Mouse (Mus musculus) layer of hippocampus, adult 9-11 months (tissue): ENCODE measurements around the gene Acsl3.

Source experiments
- DNase-seq: peaks from one replicate; pipeline ENCODE4 v3.0.0; 2022

Acsl3 gene

GRCm38 (mm10) chr1:78657671-78658440 is at the start of gene Acsl3, which contains the start of gene Utp14b:
Gene Acsl3, plus strand, starts transcription at chr1:78657825.
Gene Utp14b, plus strand, starts transcription at chr1:78658038.
- DNase-seq, result peak; percentile 97

GRCm38 (mm10) chr1:78609134-78609907 is 48.3 kb upstream of the Acsl3 start:
- DNase-seq, result no peak

- DNase-seq, result no peak
These were observed 46.6 kb upstream of the Acsl3 start for GRCm38 (mm10) chr1:78611039-78611438.

DNA sequence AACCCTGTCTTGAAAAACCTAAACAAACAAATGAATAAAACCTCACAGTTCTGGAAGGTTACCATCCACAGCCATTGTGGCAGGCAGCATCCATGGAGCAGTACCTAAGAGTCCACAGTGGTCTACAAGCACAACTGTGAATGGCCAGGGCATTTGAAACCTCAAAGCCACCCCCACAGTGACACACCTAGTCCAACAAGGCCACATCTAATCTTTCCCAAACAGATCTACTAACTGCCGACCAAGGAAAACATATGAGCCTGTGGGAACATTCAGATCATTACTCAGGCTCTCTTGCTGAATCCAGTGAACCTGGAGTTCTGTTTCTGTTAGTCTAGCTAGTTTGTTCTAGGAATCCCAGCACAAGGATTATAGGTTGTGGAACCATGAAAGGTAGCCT is 44.7 kb upstream of the Acsl3 start:
- no peak for DNase-seq

- no peak for DNase-seq
These were observed 33.3 kb upstream of the Acsl3 start for GRCm38 (mm10) chr1:78624352-78624751.

DNA sequence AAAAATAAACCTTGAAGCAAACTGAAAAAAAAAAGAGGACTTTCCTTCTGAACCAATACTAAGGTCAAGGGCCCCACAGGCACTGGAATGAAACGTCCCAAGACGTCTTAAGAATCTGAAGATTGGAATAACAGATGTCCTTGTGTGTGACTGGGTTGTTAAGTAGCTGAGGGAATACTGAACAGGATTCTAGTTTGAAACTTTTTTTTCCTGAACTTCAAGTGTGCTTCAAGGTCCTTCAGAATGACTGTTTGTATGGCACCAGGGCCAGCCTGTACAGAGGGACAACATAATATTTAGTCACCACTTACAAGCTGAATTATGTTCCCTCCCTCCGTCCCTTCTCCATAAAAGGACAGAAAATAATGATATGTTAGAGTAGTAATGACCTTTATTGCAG is 23.1 kb upstream of the Acsl3 start:
- no peak for DNase-seq

- DNase-seq, result no peak
These were observed 16.8 kb upstream of the Acsl3 start for GRCm38 (mm10) chr1:78640871-78641270.

DNA sequence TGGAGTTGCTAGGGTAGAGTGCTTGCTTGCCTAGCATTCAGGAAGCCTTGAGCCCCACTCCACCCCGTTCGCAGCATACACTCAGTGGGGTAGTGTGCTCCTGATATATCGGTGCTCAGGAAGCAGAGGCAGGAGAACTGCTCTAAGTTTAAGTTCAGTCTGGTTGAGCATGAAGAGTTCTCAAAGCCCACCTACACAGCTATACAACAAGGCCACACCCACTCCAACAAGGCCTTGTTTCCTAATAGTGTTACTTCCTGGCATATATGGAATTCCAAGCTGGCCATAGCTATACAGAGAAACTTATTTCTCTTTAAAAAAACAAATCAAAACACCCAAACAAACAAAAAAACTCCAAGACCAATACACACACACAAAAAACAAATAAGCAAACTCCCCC is 15.8 kb upstream of the Acsl3 start:
- no peak for DNase-seq

DNA sequence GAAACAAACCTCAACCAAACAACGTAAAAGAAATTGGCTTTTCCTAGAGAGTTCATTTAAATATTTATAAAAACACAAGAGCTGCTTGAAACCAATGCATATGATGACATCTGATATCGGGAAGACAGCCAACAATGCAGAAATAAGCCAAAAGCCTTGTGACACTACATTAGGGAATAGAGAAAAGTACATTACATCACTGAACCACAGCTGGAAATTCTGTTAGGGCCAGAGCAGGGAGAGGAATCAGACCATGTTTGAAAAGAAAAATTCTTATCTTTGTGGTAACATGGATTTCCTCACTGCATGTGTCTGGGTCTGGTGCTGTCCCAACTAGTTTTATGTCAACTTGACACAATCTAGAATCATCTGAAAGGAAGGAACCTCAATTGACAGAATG is 15.4 kb upstream of the Acsl3 start:
- DNase-seq, result no peak

DNA sequence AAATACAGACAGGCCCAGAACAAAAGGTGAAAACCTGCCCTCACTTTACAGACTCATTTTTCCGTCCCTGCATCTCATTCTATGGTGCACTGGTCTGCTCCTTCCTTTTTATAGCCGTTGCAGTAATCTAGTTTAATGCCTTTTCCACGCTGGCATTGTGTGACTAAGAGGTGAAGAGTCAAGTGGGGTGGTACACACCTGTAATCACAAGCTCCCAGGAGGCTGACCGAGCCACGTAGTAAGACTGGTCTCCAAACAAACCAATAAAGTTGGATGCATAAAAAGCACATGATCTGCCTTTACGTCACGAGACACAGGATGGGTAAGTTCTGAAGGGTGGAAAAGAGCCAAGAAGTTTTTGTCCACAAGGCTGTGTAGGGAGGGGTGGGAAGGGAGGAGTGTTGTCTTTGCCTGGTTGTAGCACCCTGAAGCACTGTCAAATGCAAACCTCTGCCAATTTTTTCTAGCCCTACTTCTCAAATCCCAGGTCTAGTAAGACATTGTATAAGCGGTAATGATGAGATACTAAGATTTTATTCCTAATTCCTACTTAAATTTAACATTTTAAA is 10.2 kb upstream of the Acsl3 start:
- no peak for DNase-seq

DNA sequence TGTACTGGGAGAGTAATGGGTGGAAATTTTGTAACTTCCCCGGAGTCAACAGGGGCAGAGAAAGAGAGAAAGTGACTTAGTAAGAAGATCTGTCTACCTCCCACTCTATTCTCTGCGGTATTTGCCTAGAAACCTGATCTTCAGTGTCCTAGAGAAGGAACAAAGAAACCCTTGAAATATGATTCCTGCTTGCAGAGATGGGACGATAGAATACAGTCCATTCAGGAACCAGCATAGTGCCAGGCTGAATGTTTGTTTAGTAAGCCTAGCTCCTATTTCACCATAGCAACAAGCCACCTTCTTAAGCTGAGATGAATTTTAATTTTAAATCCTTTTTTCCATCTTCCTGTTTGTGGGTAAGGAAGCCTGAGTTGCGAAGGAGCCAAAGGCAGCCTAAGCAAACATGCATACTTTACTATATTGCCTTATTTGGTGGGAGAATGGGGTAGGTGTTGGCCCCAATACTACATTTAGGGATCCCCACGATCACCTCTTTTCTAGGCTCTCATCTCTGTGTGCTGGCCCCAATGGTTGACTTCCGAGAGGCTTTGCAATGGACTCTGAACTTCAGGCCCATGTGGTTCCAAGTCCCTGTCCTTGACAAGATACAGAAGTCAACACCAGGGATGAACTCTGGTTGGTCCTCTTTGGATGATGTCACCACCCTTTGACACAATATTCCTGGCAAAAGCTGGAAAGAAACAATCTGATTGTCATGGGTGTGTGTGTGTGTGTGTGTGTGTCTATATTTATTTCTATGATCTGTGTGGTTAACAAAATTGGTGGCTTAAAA is 8.2 kb upstream of the Acsl3 start:
- no peak for DNase-seq

GRCm38 (mm10) chr1:78656472-78656871 is 1.2 kb upstream of the Acsl3 start:
- no peak for DNase-seq

GRCm38 (mm10) chr1:78657021-78657629 is 500 bp upstream of the Acsl3 start:
- DNase-seq, result no peak

- DNase-seq, result no peak
These were observed 1.0 kb downstream of the Acsl3 start for GRCm38 (mm10) chr1:78658441-78659269.

DNA sequence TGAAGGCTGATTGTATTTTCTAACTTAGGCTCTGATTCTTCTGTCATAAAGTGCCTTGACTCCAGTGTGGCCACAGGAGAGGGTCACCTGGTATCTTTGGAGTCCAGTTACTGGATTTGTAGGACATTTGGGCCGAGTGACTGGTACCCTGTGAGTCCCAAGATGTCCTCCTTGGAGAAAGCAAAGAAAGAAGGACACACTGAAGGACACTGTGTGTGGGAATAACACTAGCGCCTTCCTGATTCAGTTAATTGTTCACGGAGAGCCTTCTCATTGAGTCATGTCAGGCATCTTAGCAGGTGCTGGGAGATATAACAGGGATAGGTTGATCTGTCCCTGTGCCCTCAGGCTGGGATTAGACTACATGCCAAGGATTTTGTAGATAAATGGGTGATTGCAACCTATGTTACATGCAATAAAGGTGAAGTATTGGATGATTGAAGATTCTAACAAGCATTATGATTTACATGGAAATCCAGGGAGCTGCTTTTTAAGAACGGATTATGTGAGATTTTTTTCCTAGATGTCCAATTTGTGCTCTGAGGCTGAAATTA is 1.7 kb downstream of the Acsl3 start:
- no peak for DNase-seq

- no peak for DNase-seq
These were observed 6.7 kb downstream of the Acsl3 start for GRCm38 (mm10) chr1:78664326-78664725.

GRCm38 (mm10) chr1:78665954-78666499 is 8.4 kb downstream of the Acsl3 start:
- DNase-seq, result no peak

GRCm38 (mm10) chr1:78666585-78666984 is 9.0 kb downstream of the Acsl3 start:
- DNase-seq, result no peak

GRCm38 (mm10) chr1:78682291-78682690 is 24.7 kb downstream of the Acsl3 start:
- DNase-seq, result no peak

GRCm38 (mm10) chr1:78684128-78684527 is 26.5 kb downstream of the Acsl3 start:
- no peak for DNase-seq

GRCm38 (mm10) chr1:78686872-78687271 is 29.2 kb downstream of the Acsl3 start:
- DNase-seq, result no peak
